Mouse (Mus musculus): ENCODE data around the gene Stard13. TPM values are rescaled to one million over a fixed set of nuclear protein-coding genes. Genes with fewer than 3 reads are reported as not detected.

Gene Stard13
- total and polyA plus RNA-seq, 2 experiments from 2014 or later, result 2.6 to 19.2 TPM

DNA sequence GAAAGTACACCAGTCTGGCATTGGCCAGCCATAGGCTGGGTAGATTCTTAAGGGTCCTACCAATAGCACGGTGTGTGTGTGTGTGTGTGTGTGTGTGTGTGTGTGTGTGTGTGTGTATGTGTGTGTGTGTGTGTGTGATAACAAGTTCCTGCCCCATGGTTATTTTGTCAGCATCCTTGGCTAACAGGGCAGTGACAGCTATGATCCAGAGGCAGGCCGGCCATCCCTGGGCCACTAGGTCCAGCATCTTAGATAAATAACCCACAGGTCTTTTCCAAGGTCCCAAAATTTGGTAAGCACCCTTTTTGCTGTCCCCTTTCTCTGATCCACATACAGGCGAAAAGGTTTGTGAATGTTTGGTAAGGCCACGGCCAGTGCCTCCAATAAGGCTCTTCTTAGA is 231.6 kb downstream of the Stard13 start:
- Histone ChIP-seq H3K27me3 (ENCODE audit: insufficient read depth, low read length) (no peaks in the 10 kb centered on the region), H3K9ac (no peak overlapping the region), H3K27ac (ENCODE audit: low read depth, low read length) (no peak overlapping the region), H3K36me3 (ENCODE audit: insufficient read depth) (no peaks in the 10 kb centered on the region), H3K9me3 (ENCODE audit: low read length) (no peaks in the 10 kb centered on the region), H3K4me1 (ENCODE audit: insufficient read depth) (no peaks in the 10 kb centered on the region), H3K4me3 (ENCODE audit: low read depth, low read length) (no peak overlapping the region), H3K4me2 (ENCODE audit: low read depth) (no peak overlapping the region)
- no peak for TF ChIP-seq CTCF (IDR thresholded peaks at IDR 0.05; ENCODE audit: low read depth)
- DNase-seq (no peak), ATAC-seq (no peak)
- 95% methylated on average over 4 of the region's 4 CpGs for WGBS

GRCm38 (mm10) chr5:151001111-151001510 is 232.5 kb downstream of the Stard13 start:
- no peak overlapping the region for H3K4me3 ChIP-seq (ENCODE audit: low read depth, low read length)
- H3K27me3 ChIP-seq (ENCODE audit: insufficient read depth, low read length), result no peaks in the 10 kb centered on the region
- H3K4me2 ChIP-seq (ENCODE audit: low read depth), result no peak overlapping the region
- DNase-seq, result no peak
- TF ChIP-seq CTCF (IDR thresholded peaks at IDR 0.05; ENCODE audit: low read depth), result no peak
- no peak overlapping the region for H3K27ac ChIP-seq (ENCODE audit: low read depth, low read length)
- no peak for ATAC-seq
- H3K9me3 ChIP-seq (ENCODE audit: low read length), result no peaks in the 10 kb centered on the region
- H3K9ac ChIP-seq, result no peak overlapping the region
- H3K4me1 ChIP-seq (ENCODE audit: insufficient read depth), result no peaks in the 10 kb centered on the region
- WGBS, result 94% methylated on average over 7 of the region's 7 CpGs
- H3K36me3 ChIP-seq (ENCODE audit: insufficient read depth), result no peaks in the 10 kb centered on the region

DNA sequence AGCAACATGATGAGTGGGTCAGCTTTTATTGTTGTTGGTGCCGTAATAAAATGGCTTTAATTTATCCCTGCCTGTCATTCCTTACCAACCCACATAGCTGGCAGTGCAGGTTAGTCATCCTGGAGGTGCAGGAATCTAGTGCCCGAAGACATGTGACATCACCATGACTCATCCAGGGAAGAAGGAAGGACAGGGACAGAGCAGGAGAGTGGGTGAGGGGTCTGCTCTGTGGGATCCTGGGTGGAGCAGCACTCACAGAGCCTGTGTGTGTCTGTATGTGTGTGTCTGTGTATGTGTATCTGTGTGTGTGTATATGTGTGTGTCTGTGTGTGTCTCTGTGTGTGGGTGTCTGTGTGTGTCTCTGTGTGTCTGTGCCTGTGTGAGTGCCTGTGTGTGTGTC is 237.1 kb downstream of the Stard13 start:
- H3K36me3 ChIP-seq (ENCODE audit: insufficient read depth), result no peaks in the 10 kb centered on the region
- 82% methylated on average over 2 of the region's 2 CpGs for whole genome bisulfite sequencing
- no peak for DNase-seq

GRCm38 (mm10) chr5:150994096-150994495 is 239.5 kb downstream of the Stard13 start:
- no peak overlapping the region for H3K4me3 ChIP-seq (ENCODE audit: low read depth, low read length)
- H3K9ac ChIP-seq, result no peak overlapping the region
- no peaks in the 10 kb centered on the region for H3K36me3 ChIP-seq (ENCODE audit: insufficient read depth)
- H3K4me1 ChIP-seq (ENCODE audit: insufficient read depth), result no peaks in the 10 kb centered on the region
- TF ChIP-seq CTCF (IDR thresholded peaks at IDR 0.05; ENCODE audit: low read depth), result no peak
- 0 out of 2 replicates have a peak, but pooled peaks cover 4% of the 10 kb centered on the region for H3K9me3 ChIP-seq (ENCODE audit: low read length)
- 92% methylated on average over 7 of the region's 7 CpGs for WGBS
- no peaks in the 10 kb centered on the region for H3K27me3 ChIP-seq (ENCODE audit: insufficient read depth, low read length)
- no peak overlapping the region for H3K4me2 ChIP-seq (ENCODE audit: low read depth)
- no peak overlapping the region for H3K27ac ChIP-seq (ENCODE audit: low read depth, low read length)
- no peak for DNase-seq
- no peak for ATAC-seq

More for the DNA sequence above, 237.1 kb downstream of the Stard13 start:
- Histone ChIP-seq H3K4me1 (ENCODE audit: insufficient read depth) (no peaks in the 10 kb centered on the region), H3K4me3 (ENCODE audit: low read depth, low read length) (no peak overlapping the region), H3K4me2 (ENCODE audit: low read depth) (no peak overlapping the region), H3K9ac (no peak overlapping the region), H3K9me3 (ENCODE audit: low read length) (0 out of 2 replicates have a peak, but pooled peaks cover 4% of the 10 kb centered on the region), H3K27ac (ENCODE audit: low read depth, low read length) (no peak overlapping the region), H3K27me3 (ENCODE audit: insufficient read depth, low read length) (no peaks in the 10 kb centered on the region)
- ATAC-seq, result no peak
- no peak for TF ChIP-seq CTCF (IDR thresholded peaks at IDR 0.05; ENCODE audit: low read depth)

Other genes with a start within 250 kb of the Stard13 start
- not detected in 2 replicates for gene Gm42906, start 194.3 kb upstream of the Stard13 start, total RNA-seq (2014; rRNA removed)
- gene Gm42906, start 194.3 kb upstream of the Stard13 start, polyA plus RNA-seq (2015; fragmentation: Nextera tagmentation; extraction: Ambion mirVana), result not detected in 2 replicates

All from forebrain, postnatal 0 days (tissue).